Mouse (Mus musculus): Measurements from ENCODE around the gene Olfr106-ps. TPM values are rescaled to one million over a fixed set of nuclear protein-coding genes. Genes with fewer than 3 reads are reported as not detected.

Gene Olfr106-ps
- polyA plus RNA-seq (2017; shearing (Covaris generic)), result not detected

GRCm38 (mm10) chr17:37390093-37390492, at the start of gene Olfr106-ps:
TSS of gene Olfr106-ps (plus strand) at chr17:37390393.

GRCm38 (mm10) chr17:37359282-37359681, 30.9 kb upstream of the Olfr106-ps start, which contains the start of gene Olfr104-ps:
TSS of gene Olfr104-ps (plus strand) at chr17:37359582.

GRCm38 (mm10) chr17:37378733-37379132, 11.5 kb upstream of the Olfr106-ps start, which contains the start of gene Olfr105-ps:
TSS of gene Olfr105-ps (plus strand) at chr17:37379033.

GRCm38 (mm10) chr17:37398926-37399325, 8.7 kb downstream of the Olfr106-ps start, which contains the start of gene Olfr107:
TSS of gene Olfr107 (plus strand) at chr17:37399226.

GRCm38 (mm10) chr17:37445180-37445579, 55.0 kb downstream of the Olfr106-ps start, which contains the start of gene Olfr108:
TSS of gene Olfr108 (plus strand) at chr17:37445480.

Other genes with a start within 250 kb of the Olfr106-ps start
- not detected for gene Olfr93, start 228.9 kb upstream of the Olfr106-ps start, polyA plus RNA-seq (2017; shearing (Covaris generic))
- not detected for gene Ubd, start 196.5 kb upstream of the Olfr106-ps start, polyA plus RNA-seq (2017; shearing (Covaris generic))
- gene Olfr94, start 189.4 kb upstream of the Olfr106-ps start, polyA plus RNA-seq (2017; shearing (Covaris generic)), result not detected
- not detected for gene Olfr95, start 177.3 kb upstream of the Olfr106-ps start, polyA plus RNA-seq (2017; shearing (Covaris generic))
- gene Olfr96, start 170.2 kb upstream of the Olfr106-ps start, polyA plus RNA-seq (2017; shearing (Covaris generic)), result not detected
- not detected for gene Olfr97, start 153.1 kb upstream of the Olfr106-ps start, polyA plus RNA-seq (2017; shearing (Covaris generic))
- not detected for gene Olfr98, start 126.6 kb upstream of the Olfr106-ps start, polyA plus RNA-seq (2017; shearing (Covaris generic))
- 73.9 TPM for gene H2-M3, start 120.2 kb upstream of the Olfr106-ps start, polyA plus RNA-seq (2017; shearing (Covaris generic))
- gene Olfr99, start 106.9 kb upstream of the Olfr106-ps start, polyA plus RNA-seq (2017; shearing (Covaris generic)), result 1.3 TPM
- not detected for gene Olfr101, start 86.1 kb upstream of the Olfr106-ps start, polyA plus RNA-seq (2017; shearing (Covaris generic))
- 0.29 TPM for gene Olfr102, start 73.3 kb upstream of the Olfr106-ps start, polyA plus RNA-seq (2017; shearing (Covaris generic))
- gene Olfr103, start 50.7 kb upstream of the Olfr106-ps start, polyA plus RNA-seq (2017; shearing (Covaris generic)), result not detected
- gene Olfr104-ps, start 30.8 kb upstream of the Olfr106-ps start, polyA plus RNA-seq (2017; shearing (Covaris generic)), result not detected
- not detected for gene Olfr105-ps, start 11.4 kb upstream of the Olfr106-ps start, polyA plus RNA-seq (2017; shearing (Covaris generic))
- 0.12 TPM for gene Olfr107, start 8.8 kb downstream of the Olfr106-ps start, polyA plus RNA-seq (2017; shearing (Covaris generic))
- gene Olfr108, start 55.1 kb downstream of the Olfr106-ps start, polyA plus RNA-seq (2017; shearing (Covaris generic)), result not detected
- gene Olfr109, start 68.5 kb downstream of the Olfr106-ps start, polyA plus RNA-seq (2017; shearing (Covaris generic)), result not detected
- not detected for gene H2-M2, start 93.2 kb downstream of the Olfr106-ps start, polyA plus RNA-seq (2017; shearing (Covaris generic))
- not detected for gene Olfr110, start 102.1 kb downstream of the Olfr106-ps start, polyA plus RNA-seq (2017; shearing (Covaris generic))
- gene Olfr111, start 117.6 kb downstream of the Olfr106-ps start, polyA plus RNA-seq (2017; shearing (Covaris generic)), result not detected
- gene Olfr112, start 179.1 kb downstream of the Olfr106-ps start, polyA plus RNA-seq (2017; shearing (Covaris generic)), result not detected
- not detected for gene Olfr113, start 187.3 kb downstream of the Olfr106-ps start, polyA plus RNA-seq (2017; shearing (Covaris generic))
- gene Olfr114, start 202.3 kb downstream of the Olfr106-ps start, polyA plus RNA-seq (2017; shearing (Covaris generic)), result not detected
- not detected for gene Olfr115, start 236.7 kb downstream of the Olfr106-ps start, polyA plus RNA-seq (2017; shearing (Covaris generic))
- gene Olfr116, start 236.8 kb downstream of the Olfr106-ps start, polyA plus RNA-seq (2017; shearing (Covaris generic)), result not detected

Measured in naive thymus-derived CD4-positive, alpha-beta T cell, adult 5 months (primary cell).